Mouse (Mus musculus) thymus, adult 2 months (tissue): ENCODE measurements at regions not wholly inside any gene's neighbourhood (a gene's known extent, or its start where the extent isn't known, plus 50 kb on each side); places are given as distances from the start of the nearest gene placed in this dataset.

Experiments
- CTCF ChIP-seq: fragments of 200-500 bp; IDR thresholded peaks from 2 replicates; pipeline ENCODE4 v1.5.1; 2012; ENCODE audit warnings: mild to moderate bottlenecking, control low read depth, low read length, moderate library complexity, borderline replicate concordance; ENCODE audit not compliant: control insufficient read depth, poor library complexity, insufficient read depth; ENCODE audit errors: extremely low read depth
- POLR2A ChIP-seq: fragments of 200-500 bp; IDR thresholded peaks from 2 replicates; pipeline ENCODE4 v1.6.1; 2012; ENCODE audit warnings: mild to moderate bottlenecking, low read length, control low read depth, moderate library complexity; ENCODE audit not compliant: control insufficient read depth, poor library complexity, insufficient read depth; ENCODE audit errors: extremely low read depth

DNA sequence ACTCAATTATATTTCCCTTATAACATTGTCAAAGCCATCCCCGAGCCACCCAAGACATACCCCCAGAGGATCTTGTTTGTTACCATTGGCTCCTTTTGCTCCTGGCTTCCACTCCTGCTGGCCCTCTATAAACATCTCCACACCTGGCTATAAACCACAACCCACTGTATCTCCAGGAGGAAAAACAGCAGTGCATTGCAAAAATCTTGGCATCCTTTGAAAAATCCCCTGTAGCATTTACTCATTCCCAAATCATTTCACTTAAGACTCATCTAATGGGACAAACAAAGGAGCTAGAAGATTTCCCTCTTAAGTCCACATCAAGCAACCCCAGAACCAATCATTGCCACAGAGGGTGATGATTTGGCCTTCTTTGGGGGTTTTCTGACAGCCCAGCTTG is 142.6 kb downstream of the Sox9 start:
- TF ChIP-seq POLR2A, result no peak
- TF ChIP-seq CTCF, result no peak
